10 mouse cellular contexts compared by ENCODE assay signal in the genomic region with DNA sequence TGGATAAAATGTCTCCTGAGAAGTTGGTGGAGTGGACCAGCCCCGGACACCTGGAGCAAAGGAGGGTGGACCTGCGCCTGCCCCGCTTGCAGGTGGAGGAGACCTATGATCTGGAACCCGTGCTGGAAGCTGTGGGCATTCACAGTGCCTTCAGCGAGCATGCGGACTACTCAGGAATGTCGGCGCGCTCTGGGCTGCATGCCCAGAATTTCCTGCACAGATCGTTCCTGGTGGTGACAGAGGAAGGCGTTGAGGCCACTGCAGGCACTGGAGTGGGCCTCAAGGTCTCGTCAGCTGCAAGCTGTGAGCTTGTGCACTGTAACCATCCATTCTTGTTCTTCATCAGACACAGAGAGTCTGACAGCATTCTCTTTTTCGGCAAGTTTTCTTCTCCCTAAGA. TPM values are rescaled to one million over a fixed set of nuclear protein-coding genes. Genes with fewer than 3 reads are reported as not detected.
DNase-seq lines count a peak whose midpoint lies in the region; ATAC-seq lines count a peak whose summit lies in the region.
"Had no signal": no experiment of that assay in that cellular context is flagged by ENCODE, and none has a peak within 500 bp of the region (broad histone marks: within the 10 kb centered on the region; RNA-seq: fewer than 3 reads in every experiment).

No protein-coding gene starts in this region.

- 74% methylated on average over 13 of the region's 13 CpGs for WGBS in kidney, embryonic 16.5 days
- 47% methylated on average over 13 of the region's 13 CpGs for WGBS in heart, embryonic 11.5 days (ENCODE audit: insufficient replicate concordance)

- no peaks in the 10 kb centered on the region for H3K4me1 ChIP-seq in kidney, embryonic 16.5 days (ENCODE audit: insufficient read depth, low read length)
- H3K4me1 ChIP-seq in heart, embryonic 11.5 days (ENCODE audit: control insufficient read depth, insufficient read depth, low read length) = no peaks in the 10 kb centered on the region
- H3K4me1 ChIP-seq: midbrain, embryonic 15.5 days had no signal

- no peak for DNase-seq in kidney, postnatal 25 days
- DNase-seq in urinary bladder, postnatal 14 days (ENCODE audit: low spot score) = peak; percentile 9
- DNase-seq in urinary bladder, adult 2 months (ENCODE audit: low spot score) = no peak
- no peak for DNase-seq in spleen, postnatal 36 days (ENCODE audit: low spot score in 2 of 2)
- no peak for DNase-seq in layer of hippocampus, postnatal 10 days (ENCODE audit: low spot score in 2 of 2)

- no peaks in the 10 kb centered on the region for H3K27me3 ChIP-seq in kidney, embryonic 16.5 days (ENCODE audit: insufficient read depth, low read length)
- H3K27me3 ChIP-seq in heart, embryonic 11.5 days (ENCODE audit: control insufficient read depth, insufficient read depth, low read length) = no peaks in the 10 kb centered on the region
- H3K27me3 ChIP-seq: midbrain, embryonic 15.5 days had no signal

- H3K9me3 ChIP-seq in kidney, embryonic 16.5 days (ENCODE audit: low read length) = no peaks in the 10 kb centered on the region
- H3K9me3 ChIP-seq in heart, embryonic 11.5 days (replicated peaks; ENCODE audit: control insufficient read depth, low read length) = no peaks in the 10 kb centered on the region
- H3K9me3 ChIP-seq: midbrain, embryonic 15.5 days had no signal

- H3K4me2 ChIP-seq in kidney, embryonic 16.5 days (replicated peaks; ENCODE audit: low read depth, low read length) = no peak overlapping the region
- no peak overlapping the region for H3K4me2 ChIP-seq in heart, embryonic 11.5 days
- H3K4me2 ChIP-seq: midbrain, embryonic 15.5 days had no signal

- H3K36me3 ChIP-seq in kidney, embryonic 16.5 days (ENCODE audit: insufficient read depth, low read length) = no peaks in the 10 kb centered on the region
- H3K36me3 ChIP-seq in heart, embryonic 11.5 days (ENCODE audit: control insufficient read depth, insufficient read depth, low read length) = no peaks in the 10 kb centered on the region
- H3K36me3 ChIP-seq: midbrain, embryonic 15.5 days had no signal

- H3K4me3 ChIP-seq in kidney, embryonic 16.5 days (ENCODE audit: low read length) = no peak overlapping the region
- H3K4me3 ChIP-seq in heart, embryonic 11.5 days (ENCODE audit: low read depth, low read length) = no peak overlapping the region
- H3K4me3 ChIP-seq: midbrain, embryonic 15.5 days had no signal

- H3K27ac ChIP-seq in kidney, embryonic 16.5 days (ENCODE audit: low read length) = no peak overlapping the region
- H3K27ac ChIP-seq in heart, embryonic 11.5 days (ENCODE audit: low read depth, low read length) = no peak overlapping the region
- H3K27ac ChIP-seq: midbrain, embryonic 15.5 days had no signal

- ATAC-seq in kidney, embryonic 16.5 days (ENCODE audit: low FRiP score, low TSS enrichment) = peak; percentile 54; the same call in 1 of the 2 replicates
- peak; percentile 86; the same call in 1 of the 2 replicates for ATAC-seq in heart, embryonic 11.5 days (replicated peaks; ENCODE audit: insufficient number of reproducible peaks, low FRiP score, low TSS enrichment)
- ATAC-seq: intestine, embryonic 16.5 days; midbrain, embryonic 15.5 days had no signal

- H3K9ac ChIP-seq in kidney, embryonic 16.5 days (replicated peaks; ENCODE audit: low read length) = no peak overlapping the region
- no peak overlapping the region for H3K9ac ChIP-seq in heart, embryonic 11.5 days (ENCODE audit: low read depth, low read length)
- H3K9ac ChIP-seq: midbrain, embryonic 15.5 days had no signal

RNA-seq across cellular contexts. Expression of gene Serpinb13, which starts 19.6 kb away (rescaled TPM):
- not detected in 2 replicates for polyA plus RNA-seq in kidney, embryonic 16.5 days (2015; fragmentation: Nextera tagmentation; extraction: Ambion mirVana)
- not detected in 2 replicates for polyA plus RNA-seq in urinary bladder, adult 2 months (2012; rRNA removed)
- not detected in 2 replicates for polyA plus RNA-seq in heart, embryonic 11.5 days (2014; fragmentation: Nextera tagmentation; extraction: Ambion mirVana)
- not detected for total RNA-seq in layer of hippocampus, postnatal 10 days (2021)
- total RNA-seq: left cerebral cortex, postnatal 14 days had no signal
- polyA plus RNA-seq: intestine, embryonic 16.5 days; midbrain, embryonic 15.5 days had no signal

RNA-seq across cellular contexts. Expression of gene Serpinb3a, which starts 51.7 kb away (rescaled TPM):
- polyA plus RNA-seq in kidney, embryonic 16.5 days (2015; fragmentation: Nextera tagmentation; extraction: Ambion mirVana) = not detected in 2 replicates
- not detected in 2 replicates for polyA plus RNA-seq in urinary bladder, adult 2 months (2012; rRNA removed)
- polyA plus RNA-seq in heart, embryonic 11.5 days (2014; fragmentation: Nextera tagmentation; extraction: Ambion mirVana) = not detected in 2 replicates
- not detected for total RNA-seq in layer of hippocampus, postnatal 10 days (2021)
- total RNA-seq: left cerebral cortex, postnatal 14 days had no signal
- polyA plus RNA-seq: intestine, embryonic 16.5 days; midbrain, embryonic 15.5 days had no signal
